Mouse (Mus musculus): ENCODE data around the gene Acsl3. TPM values are rescaled to one million over a fixed set of nuclear protein-coding genes. Genes with fewer than 3 reads are reported as not detected.

The Acsl3 gene
- 7.5 TPM for total RNA-seq (2023)

DNA sequence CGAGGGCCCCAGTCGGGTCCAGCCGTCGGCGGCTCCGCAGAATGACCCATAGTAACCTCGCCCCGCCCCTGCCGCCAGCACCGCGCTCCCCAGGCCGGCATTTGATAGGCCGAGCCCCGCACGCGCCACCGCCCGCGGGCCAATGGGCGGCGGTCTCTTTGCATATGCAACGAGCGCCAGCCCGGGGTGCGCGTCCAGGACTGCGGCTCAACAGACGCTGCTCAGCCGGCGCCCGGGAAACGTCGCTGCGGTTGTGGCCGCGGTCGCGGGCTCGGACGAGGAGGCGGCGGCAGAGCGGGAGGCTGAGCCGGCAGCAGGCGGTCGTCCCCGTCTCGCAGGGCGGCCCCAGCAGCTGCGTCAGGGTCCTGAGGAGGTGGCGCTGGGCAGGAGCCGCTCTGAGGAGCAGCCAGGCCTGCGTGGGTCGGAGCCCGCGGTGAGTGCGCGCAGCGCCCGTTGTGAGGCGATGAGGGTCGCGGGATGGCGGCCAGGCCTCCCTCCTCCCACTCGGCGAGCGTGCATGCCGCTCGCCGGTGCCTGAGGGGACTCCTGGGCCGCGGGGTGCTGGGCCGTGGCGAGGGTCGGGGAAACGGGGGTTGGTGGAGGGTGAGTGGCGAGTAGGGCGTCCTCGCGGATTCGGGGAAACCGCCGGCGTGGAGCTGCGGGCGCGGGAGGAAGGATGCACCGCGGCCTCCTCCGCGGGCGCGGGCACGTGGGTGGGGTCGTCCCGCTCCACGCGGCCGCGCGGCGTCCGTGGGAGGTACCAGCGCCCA, at the start of gene Acsl3, which contains the start of gene Utp14b:
Gene Acsl3, plus strand, starts transcription at position 155 of the 770 bp plus-strand sequence.
Gene Utp14b, plus strand, starts transcription at position 368 of the 770 bp plus-strand sequence.

Other genes starting within 250 kb of the Acsl3 start
- gene Farsb, start 168.9 kb upstream of the Acsl3 start, total RNA-seq (2023): 58.7 TPM
- 4.9 TPM for gene Mogat1, start 146.8 kb upstream of the Acsl3 start, total RNA-seq (2023)
- gene BC035947, start 145.7 kb upstream of the Acsl3 start, total RNA-seq (2023): not detected
- gene Utp14b, start 213 bp downstream of the Acsl3 start, total RNA-seq (2023): 22.3 TPM
- gene Kcne4, start 158.9 kb downstream of the Acsl3 start, total RNA-seq (2023): not detected